Mouse (Mus musculus) cerebellum, adult 11 months (tissue): ENCODE results near the gene Pon1.
"Not testable (repeated sequence)": the region's sequence is repeated elsewhere in the genome, so short reads cannot be mapped to it uniquely, and the experiment has no call there.

ENCODE experiments used
- DNase-seq: peaks from one replicate; pipeline ENCODE4 v3.0.0; 2022

Pon1 gene

GRCm38 (mm10) chr6:5193693-5194092 is at the start of gene Pon1:
Pon1 (minus strand) TSS chr6:5193946.
- DNase-seq: no peak

GRCm38 (mm10) chr6:5238799-5239198 is 45.1 kb upstream of the Pon1 start:
- no peak for DNase-seq

- no peak for DNase-seq
These were observed 43.8 kb upstream of the Pon1 start for GRCm38 (mm10) chr6:5237510-5237909.

- DNase-seq: no peak
These were observed 43.2 kb upstream of the Pon1 start for GRCm38 (mm10) chr6:5236843-5237371.

- DNase-seq: no peak
These were observed 40.8 kb upstream of the Pon1 start for GRCm38 (mm10) chr6:5234563-5234962.

GRCm38 (mm10) chr6:5233812-5234211 is 40.1 kb upstream of the Pon1 start:
- DNase-seq: no peak

- no peak for DNase-seq
These were observed 38.3 kb upstream of the Pon1 start for GRCm38 (mm10) chr6:5232022-5232421.

GRCm38 (mm10) chr6:5230261-5230660 is 36.5 kb upstream of the Pon1 start:
- DNase-seq: no peak

- DNase-seq: not testable (repeated sequence)
These were observed 29.8 kb upstream of the Pon1 start for GRCm38 (mm10) chr6:5223551-5223950.

- no peak for DNase-seq
These were observed 28.3 kb upstream of the Pon1 start for GRCm38 (mm10) chr6:5222080-5222479.

GRCm38 (mm10) chr6:5218190-5218589 is 24.4 kb upstream of the Pon1 start:
- no peak for DNase-seq

GRCm38 (mm10) chr6:5207817-5208216 is 14.1 kb upstream of the Pon1 start:
- no peak for DNase-seq

GRCm38 (mm10) chr6:5199916-5200315 is 6.2 kb upstream of the Pon1 start:
- no peak for DNase-seq

GRCm38 (mm10) chr6:5199376-5199905 is 5.7 kb upstream of the Pon1 start:
- DNase-seq: no peak

GRCm38 (mm10) chr6:5198590-5198989 is 4.8 kb upstream of the Pon1 start:
- no peak for DNase-seq

GRCm38 (mm10) chr6:5190761-5191160 is 3.0 kb downstream of the Pon1 start:
- no peak for DNase-seq

GRCm38 (mm10) chr6:5189507-5189906 is 4.2 kb downstream of the Pon1 start:
- no peak for DNase-seq

- DNase-seq: no peak
These were observed 4.8 kb downstream of the Pon1 start for GRCm38 (mm10) chr6:5188938-5189337.

GRCm38 (mm10) chr6:5188036-5188435 is 5.7 kb downstream of the Pon1 start:
- DNase-seq: no peak

GRCm38 (mm10) chr6:5187586-5187985 is 6.2 kb downstream of the Pon1 start:
- no peak for DNase-seq

GRCm38 (mm10) chr6:5186229-5186950 is 7.4 kb downstream of the Pon1 start:
- DNase-seq: no peak

GRCm38 (mm10) chr6:5180645-5181044 is 13.1 kb downstream of the Pon1 start:
- DNase-seq: no peak

GRCm38 (mm10) chr6:5179189-5179588 is 14.6 kb downstream of the Pon1 start:
- DNase-seq: no peak
